Mouse (Mus musculus): ENCODE measurements at regions not wholly inside any gene's neighbourhood (a gene's known extent, or its start where the extent isn't known, plus 50 kb on each side); places are given as distances from the start of the nearest gene placed in this dataset.

GRCm38 (mm10) chr10:43767961-43768726 is 133.4 kb downstream of the Qrsl1 start:
- ATAC-seq (no peak), DNase-seq (ENCODE audit: low spot score) (no peak)
- Histone ChIP-seq H3K4me3 (ENCODE audit: low read length) (no peak overlapping the region), H3K9me3 (ENCODE audit: low read length) (no peaks in the 10 kb centered on the region), H3K9ac (replicated peaks; ENCODE audit: low read length) (no peak overlapping the region), H3K4me2 (ENCODE audit: low read depth, low read length) (no peak overlapping the region), H3K27me3 (ENCODE audit: insufficient read depth, low read length) (no peaks in the 10 kb centered on the region), H3K4me1 (ENCODE audit: insufficient read depth, low read length) (no peaks in the 10 kb centered on the region), H3K27ac (no peak overlapping the region), H3K36me3 (ENCODE audit: insufficient read depth, low read length) (no peaks in the 10 kb centered on the region)
- TF ChIP-seq CTCF (IDR thresholded peaks at IDR 0.05; ENCODE audit: low read depth), result no peak
- 82% methylated on average over 16 of the region's 16 CpGs for WGBS

- Histone ChIP-seq H3K4me1 (ENCODE audit: insufficient read depth, low read length) (no peaks in the 10 kb centered on the region), H3K27ac (no peak overlapping the region), H3K4me3 (ENCODE audit: low read length) (no peak overlapping the region), H3K9me3 (ENCODE audit: low read length) (no peaks in the 10 kb centered on the region), H3K36me3 (ENCODE audit: insufficient read depth, low read length) (no peaks in the 10 kb centered on the region), H3K4me2 (ENCODE audit: low read depth, low read length) (no peak overlapping the region), H3K27me3 (ENCODE audit: insufficient read depth, low read length) (no peaks in the 10 kb centered on the region), H3K9ac (replicated peaks; ENCODE audit: low read length) (no peak overlapping the region)
- TF ChIP-seq CTCF (IDR thresholded peaks at IDR 0.05; ENCODE audit: low read depth), result no peak
- no peak for DNase-seq (ENCODE audit: low spot score)
- WGBS, result 89% methylated on average over 3 of the region's 3 CpGs
- ATAC-seq, result no peak
Measured at GRCm38 (mm10) chr10:43769026-43769425, 132.5 kb downstream of the Qrsl1 start.

GRCm38 (mm10) chr10:43775807-43776206 is 125.7 kb downstream of the Qrsl1 start:
- Histone ChIP-seq H3K9ac (replicated peaks; ENCODE audit: low read length) (no peak overlapping the region), H3K9me3 (ENCODE audit: low read length) (no peaks in the 10 kb centered on the region), H3K4me3 (ENCODE audit: low read length) (no peak overlapping the region), H3K4me1 (ENCODE audit: insufficient read depth, low read length) (no peaks in the 10 kb centered on the region), H3K27me3 (ENCODE audit: insufficient read depth, low read length) (no peaks in the 10 kb centered on the region), H3K36me3 (ENCODE audit: insufficient read depth, low read length) (no peaks in the 10 kb centered on the region), H3K4me2 (ENCODE audit: low read depth, low read length) (no peak overlapping the region), H3K27ac (no peak overlapping the region)
- no peak for ATAC-seq
- no peak for DNase-seq (ENCODE audit: low spot score)
- 63% methylated on average over 1 of the region's 1 CpGs for WGBS
- TF ChIP-seq CTCF (IDR thresholded peaks at IDR 0.05; ENCODE audit: low read depth), result no peak

DNA sequence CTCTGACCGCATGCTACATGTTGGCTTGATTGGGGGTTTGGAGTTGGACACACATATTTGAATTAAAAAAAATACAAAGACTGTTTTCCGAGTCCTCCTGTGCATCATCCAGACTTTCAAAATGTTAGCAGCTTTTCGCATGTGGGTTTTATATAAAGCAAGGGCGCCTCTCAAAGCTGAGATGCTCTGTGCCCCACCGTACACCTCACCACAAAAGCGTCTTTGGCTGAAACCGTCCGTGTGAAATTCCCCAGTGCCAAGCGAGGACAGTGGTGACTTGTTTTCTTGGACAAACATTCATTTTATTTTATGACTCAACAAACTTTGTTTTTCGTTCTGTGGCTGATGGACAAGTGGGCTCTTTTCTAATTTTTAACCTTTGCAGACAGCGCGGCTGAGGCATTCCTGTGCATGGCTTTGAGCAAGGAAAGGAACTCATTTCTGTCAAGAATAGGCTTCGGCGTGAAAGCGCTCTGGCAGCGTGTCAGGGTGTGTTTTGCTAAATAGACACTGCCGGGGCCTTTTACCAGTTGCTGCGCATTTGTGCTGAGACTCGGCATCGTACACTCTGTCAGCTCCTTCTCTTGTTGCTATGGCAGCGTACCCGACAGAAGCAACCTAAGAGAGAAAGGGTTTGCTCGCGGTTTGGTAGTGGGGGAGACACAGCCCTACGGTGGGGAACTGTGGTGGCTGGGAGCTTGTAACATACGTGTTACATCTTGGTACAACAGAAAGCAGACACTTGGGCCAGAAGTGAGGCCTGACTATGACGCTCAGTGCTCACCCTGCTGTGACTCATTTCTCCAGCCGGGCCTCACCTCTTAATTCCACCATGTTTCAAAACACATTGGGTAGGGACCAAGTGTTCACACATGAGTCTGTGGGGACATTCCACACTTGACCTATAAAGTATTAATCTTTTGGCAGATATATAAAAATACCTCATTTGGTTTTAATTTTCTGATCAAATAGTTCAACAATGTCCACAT is 123.6 kb downstream of the Qrsl1 start:
- DNase-seq (ENCODE audit: low spot score) (peak; percentile 55), ATAC-seq (peak; percentile 53; the same call in 1 of the 2 replicates)
- Histone ChIP-seq H3K9ac (replicated peaks; ENCODE audit: low read length) (no peak overlapping the region), H3K9me3 (ENCODE audit: low read length) (no peaks in the 10 kb centered on the region), H3K4me1 (ENCODE audit: insufficient read depth, low read length) (no peaks in the 10 kb centered on the region), H3K4me3 (ENCODE audit: low read length) (no peak overlapping the region), H3K36me3 (ENCODE audit: insufficient read depth, low read length) (no peaks in the 10 kb centered on the region), H3K27me3 (ENCODE audit: insufficient read depth, low read length) (no peaks in the 10 kb centered on the region), H3K27ac (no peak overlapping the region), H3K4me2 (ENCODE audit: low read depth, low read length) (no peak overlapping the region)
- WGBS, result 58% methylated on average over 28 of the region's 28 CpGs
- TF ChIP-seq CTCF (IDR thresholded peaks at IDR 0.05; ENCODE audit: low read depth), result no peak

GRCm38 (mm10) chr10:43780571-43780970 is 121.0 kb downstream of the Qrsl1 start:
- Histone ChIP-seq H3K4me2 (ENCODE audit: low read depth, low read length) (no peak overlapping the region), H3K9me3 (ENCODE audit: low read length) (no peaks in the 10 kb centered on the region), H3K4me1 (ENCODE audit: insufficient read depth, low read length) (no peaks in the 10 kb centered on the region), H3K27me3 (ENCODE audit: insufficient read depth, low read length) (no peaks in the 10 kb centered on the region), H3K9ac (replicated peaks; ENCODE audit: low read length) (no peak overlapping the region), H3K4me3 (ENCODE audit: low read length) (no peak overlapping the region), H3K36me3 (ENCODE audit: insufficient read depth, low read length) (no peaks in the 10 kb centered on the region), H3K27ac (no peak overlapping the region)
- no peak for DNase-seq (ENCODE audit: low spot score)
- no peak for ATAC-seq
- TF ChIP-seq CTCF (IDR thresholded peaks at IDR 0.05; ENCODE audit: low read depth), result no peak
- WGBS, result 92% methylated on average over 4 of the region's 4 CpGs

DNA sequence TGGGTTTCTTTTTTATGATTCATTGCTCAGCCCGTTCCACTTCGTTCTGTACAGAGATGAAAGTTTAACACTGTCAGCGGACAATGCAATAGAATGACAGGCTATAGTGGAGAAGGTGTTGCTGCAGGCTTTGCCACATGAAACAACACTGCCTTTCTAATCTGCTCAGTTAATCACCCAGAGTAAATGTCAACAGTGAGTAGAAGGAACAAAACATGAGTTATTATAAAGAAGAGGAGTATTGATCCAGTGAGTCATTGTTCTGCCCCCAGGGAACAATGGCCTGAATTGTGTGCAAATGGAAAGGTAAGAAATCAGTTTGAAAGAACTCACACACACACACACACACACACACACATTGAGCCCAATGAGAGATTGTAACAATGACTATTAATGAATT is 118.2 kb downstream of the Qrsl1 start:
- WGBS, result 88% methylated on average over 3 of the region's 3 CpGs
- TF ChIP-seq CTCF (IDR thresholded peaks at IDR 0.05; ENCODE audit: low read depth), result no peak
- no peak overlapping the region for H3K4me2 ChIP-seq (ENCODE audit: low read depth, low read length)

More for the DNA sequence above, 118.2 kb downstream of the Qrsl1 start:
- Histone ChIP-seq H3K27ac (no peak overlapping the region), H3K9ac (replicated peaks; ENCODE audit: low read length) (no peak overlapping the region), H3K27me3 (ENCODE audit: insufficient read depth, low read length) (no peaks in the 10 kb centered on the region), H3K4me1 (ENCODE audit: insufficient read depth, low read length) (no peaks in the 10 kb centered on the region), H3K36me3 (ENCODE audit: insufficient read depth, low read length) (no peaks in the 10 kb centered on the region), H3K9me3 (ENCODE audit: low read length) (no peaks in the 10 kb centered on the region), H3K4me3 (ENCODE audit: low read length) (no peak overlapping the region)
- no peak for DNase-seq (ENCODE audit: low spot score)
- ATAC-seq, result no peak
